Mouse (Mus musculus): ENCODE results near the gene Trap1. TPM values are rescaled to one million over a fixed set of nuclear protein-coding genes. Genes with fewer than 3 reads are reported as not detected.

Trap1 gene
- 88.9 and 90.8 TPM in 2 replicates for polyA plus RNA-seq (2015; fragmentation: Nextera tagmentation; extraction: Ambion mirVana)

- H3K4me1 ChIP-seq (replicated peaks; ENCODE audit: control insufficient read depth, insufficient read depth, low read length) = peaks cover 14% of the 10 kb centered on the region
- H3K4me2 ChIP-seq (ENCODE audit: low read depth, low read length) = peak within 1 kb of the TSS; percentile 73
Measured at GRCm38 (mm10) chr16:4077384-4078061, at the start of gene Trap1. Gene Trap1, minus strand, starts transcription at chr16:4077827.

GRCm38 (mm10) chr16:4117072-4117471, 39.4 kb upstream of the Trap1 start:
- 78% methylated on average over 4 of the region's 4 CpGs for WGBS

More at GRCm38 (mm10) chr16:4077384-4078061, at the start of gene Trap1:
- peak; percentile 98 for ATAC-seq (ENCODE audit: low read depth)
- H3K9ac ChIP-seq (ENCODE audit: low read length) = peak within 1 kb of the TSS; percentile 91
- H3K36me3 ChIP-seq (ENCODE audit: control insufficient read depth, insufficient read depth, low read length) = no peaks in the 10 kb centered on the region
- H3K27ac ChIP-seq (ENCODE audit: low read length) = peak within 1 kb of the TSS; percentile 86
- no peaks in the 10 kb centered on the region for H3K9me3 ChIP-seq (ENCODE audit: control insufficient read depth, low read length)
- H3K4me3 ChIP-seq (ENCODE audit: low read length) = peak within 1 kb of the TSS; percentile 96
- no peaks in the 10 kb centered on the region for H3K27me3 ChIP-seq (ENCODE audit: control insufficient read depth, insufficient read depth, low read depth, low read length)
- under 1% methylated on average over 56 of the region's 58 CpGs for WGBS

GRCm38 (mm10) chr16:4100374-4100773, 22.7 kb upstream of the Trap1 start:
- no peak for ATAC-seq (ENCODE audit: low read depth)
- Histone ChIP-seq H3K36me3 (ENCODE audit: control insufficient read depth, insufficient read depth, low read length) (peaks cover 24% of the 10 kb centered on the region), H3K27ac (ENCODE audit: low read length) (no peak overlapping the region)

More at GRCm38 (mm10) chr16:4117072-4117471, 39.4 kb upstream of the Trap1 start:
- no peaks in the 10 kb centered on the region for H3K27me3 ChIP-seq (ENCODE audit: control insufficient read depth, insufficient read depth, low read depth, low read length)
- H3K27ac ChIP-seq (ENCODE audit: low read length) = no peak overlapping the region
- no peak overlapping the region for H3K4me3 ChIP-seq (ENCODE audit: low read length)
- H3K4me1 ChIP-seq (replicated peaks; ENCODE audit: control insufficient read depth, insufficient read depth, low read length) = no peaks in the 10 kb centered on the region
- H3K4me2 ChIP-seq (ENCODE audit: low read depth, low read length) = no peak overlapping the region
- no peaks in the 10 kb centered on the region for H3K9me3 ChIP-seq (ENCODE audit: control insufficient read depth, low read length)
- peaks cover 47% of the 10 kb centered on the region for H3K36me3 ChIP-seq (ENCODE audit: control insufficient read depth, insufficient read depth, low read length)
- H3K9ac ChIP-seq (ENCODE audit: low read length) = no peak overlapping the region
- ATAC-seq (ENCODE audit: low read depth) = peak; percentile 23; the same call in 1 of the 2 replicates

GRCm38 (mm10) chr16:4097521-4097920, 19.9 kb upstream of the Trap1 start:
- Histone ChIP-seq H3K4me1 (replicated peaks; ENCODE audit: control insufficient read depth, insufficient read depth, low read length) (no peaks in the 10 kb centered on the region), H3K9me3 (ENCODE audit: control insufficient read depth, low read length) (no peaks in the 10 kb centered on the region), H3K4me2 (ENCODE audit: low read depth, low read length) (no peak overlapping the region), H3K36me3 (ENCODE audit: control insufficient read depth, insufficient read depth, low read length) (peaks cover 47% of the 10 kb centered on the region), H3K27me3 (ENCODE audit: control insufficient read depth, insufficient read depth, low read depth, low read length) (no peaks in the 10 kb centered on the region), H3K4me3 (ENCODE audit: low read length) (no peak overlapping the region), H3K27ac (ENCODE audit: low read length) (no peak overlapping the region), H3K9ac (ENCODE audit: low read length) (no peak overlapping the region)
- ATAC-seq (ENCODE audit: low read depth) = no peak
- WGBS = 96% methylated on average over 1 of the region's 1 CpGs

More at GRCm38 (mm10) chr16:4100374-4100773, 22.7 kb upstream of the Trap1 start:
- no peaks in the 10 kb centered on the region for H3K9me3 ChIP-seq (ENCODE audit: control insufficient read depth, low read length)
- H3K4me1 ChIP-seq (replicated peaks; ENCODE audit: control insufficient read depth, insufficient read depth, low read length) = no peaks in the 10 kb centered on the region
- H3K4me3 ChIP-seq (ENCODE audit: low read length) = no peak overlapping the region
- H3K9ac ChIP-seq (ENCODE audit: low read length) = no peak overlapping the region
- no peak overlapping the region for H3K4me2 ChIP-seq (ENCODE audit: low read depth, low read length)
- H3K27me3 ChIP-seq (ENCODE audit: control insufficient read depth, insufficient read depth, low read depth, low read length) = no peaks in the 10 kb centered on the region
- WGBS = 89% methylated on average over 2 of the region's 2 CpGs

GRCm38 (mm10) chr16:4096898-4097297, 19.3 kb upstream of the Trap1 start:
- Histone ChIP-seq H3K36me3 (ENCODE audit: control insufficient read depth, insufficient read depth, low read length) (peaks cover 52% of the 10 kb centered on the region), H3K4me2 (ENCODE audit: low read depth, low read length) (no peak overlapping the region), H3K27ac (ENCODE audit: low read length) (no peak overlapping the region), H3K4me3 (ENCODE audit: low read length) (no peak overlapping the region), H3K9ac (ENCODE audit: low read length) (no peak overlapping the region), H3K9me3 (ENCODE audit: control insufficient read depth, low read length) (no peaks in the 10 kb centered on the region), H3K4me1 (replicated peaks; ENCODE audit: control insufficient read depth, insufficient read depth, low read length) (no peaks in the 10 kb centered on the region), H3K27me3 (ENCODE audit: control insufficient read depth, insufficient read depth, low read depth, low read length) (no peaks in the 10 kb centered on the region)
- no peak for ATAC-seq (ENCODE audit: low read depth)

- Histone ChIP-seq H3K27me3 (ENCODE audit: control insufficient read depth, insufficient read depth, low read depth, low read length) (no peaks in the 10 kb centered on the region), H3K27ac (ENCODE audit: low read length) (no peak overlapping the region), H3K9me3 (ENCODE audit: control insufficient read depth, low read length) (no peaks in the 10 kb centered on the region), H3K9ac (ENCODE audit: low read length) (no peak overlapping the region), H3K4me1 (replicated peaks; ENCODE audit: control insufficient read depth, insufficient read depth, low read length) (no peaks in the 10 kb centered on the region), H3K4me3 (ENCODE audit: low read length) (no peak overlapping the region), H3K4me2 (ENCODE audit: low read depth, low read length) (no peak overlapping the region), H3K36me3 (ENCODE audit: control insufficient read depth, insufficient read depth, low read length) (peaks cover 58% of the 10 kb centered on the region)
- WGBS = 89% methylated on average over 3 of the region's 3 CpGs
- ATAC-seq (ENCODE audit: low read depth) = no peak
Measured at GRCm38 (mm10) chr16:4096141-4096540, 18.5 kb upstream of the Trap1 start.

- peaks cover 68% of the 10 kb centered on the region for H3K36me3 ChIP-seq (ENCODE audit: control insufficient read depth, insufficient read depth, low read length)
- H3K9me3 ChIP-seq (ENCODE audit: control insufficient read depth, low read length) = no peaks in the 10 kb centered on the region
- 90% methylated on average over 8 of the region's 8 CpGs for WGBS
- H3K4me3 ChIP-seq (ENCODE audit: low read length) = no peak overlapping the region
- H3K4me1 ChIP-seq (replicated peaks; ENCODE audit: control insufficient read depth, insufficient read depth, low read length) = no peaks in the 10 kb centered on the region
- H3K27me3 ChIP-seq (ENCODE audit: control insufficient read depth, insufficient read depth, low read depth, low read length) = no peaks in the 10 kb centered on the region
- no peak overlapping the region for H3K9ac ChIP-seq (ENCODE audit: low read length)
- no peak overlapping the region for H3K4me2 ChIP-seq (ENCODE audit: low read depth, low read length)
- ATAC-seq (ENCODE audit: low read depth) = 0 out of 2 replicates have a peak, but pooled peaks have one; percentile 19
- no peak overlapping the region for H3K27ac ChIP-seq (ENCODE audit: low read length)
Measured at GRCm38 (mm10) chr16:4087214-4087913, 9.7 kb upstream of the Trap1 start.

GRCm38 (mm10) chr16:4085851-4086387, 8.3 kb upstream of the Trap1 start:
- H3K4me1 ChIP-seq (replicated peaks; ENCODE audit: control insufficient read depth, insufficient read depth, low read length) = no peaks in the 10 kb centered on the region
- no peak overlapping the region for H3K4me3 ChIP-seq (ENCODE audit: low read length)
- H3K9me3 ChIP-seq (ENCODE audit: control insufficient read depth, low read length) = no peaks in the 10 kb centered on the region
- H3K36me3 ChIP-seq (ENCODE audit: control insufficient read depth, insufficient read depth, low read length) = peaks cover 55% of the 10 kb centered on the region
- H3K4me2 ChIP-seq (ENCODE audit: low read depth, low read length) = no peak overlapping the region
- ATAC-seq (ENCODE audit: low read depth) = no peak
- 93% methylated on average over 9 of the region's 9 CpGs for WGBS
- no peak overlapping the region for H3K9ac ChIP-seq (ENCODE audit: low read length)
- H3K27me3 ChIP-seq (ENCODE audit: control insufficient read depth, insufficient read depth, low read depth, low read length) = no peaks in the 10 kb centered on the region
- H3K27ac ChIP-seq (ENCODE audit: low read length) = no peak overlapping the region

- no peak for ATAC-seq (ENCODE audit: low read depth)
- no peak overlapping the region for H3K27ac ChIP-seq (ENCODE audit: low read length)
- WGBS = 97% methylated on average over 7 of the region's 7 CpGs
- H3K9me3 ChIP-seq (ENCODE audit: control insufficient read depth, low read length) = no peaks in the 10 kb centered on the region
- H3K9ac ChIP-seq (ENCODE audit: low read length) = no peak overlapping the region
- no peaks in the 10 kb centered on the region for H3K4me1 ChIP-seq (replicated peaks; ENCODE audit: control insufficient read depth, insufficient read depth, low read length)
- H3K4me3 ChIP-seq (ENCODE audit: low read length) = no peak overlapping the region
- peaks cover 46% of the 10 kb centered on the region for H3K36me3 ChIP-seq (ENCODE audit: control insufficient read depth, insufficient read depth, low read length)
- H3K4me2 ChIP-seq (ENCODE audit: low read depth, low read length) = no peak overlapping the region
- H3K27me3 ChIP-seq (ENCODE audit: control insufficient read depth, insufficient read depth, low read depth, low read length) = no peaks in the 10 kb centered on the region
Measured at GRCm38 (mm10) chr16:4085051-4085450, 7.4 kb upstream of the Trap1 start.

Data from lung, embryonic 16.5 days (tissue).